Mouse (Mus musculus): ENCODE data around the gene Tnfaip1. TPM values are rescaled to one million over a fixed set of nuclear protein-coding genes. Genes with fewer than 3 reads are reported as not detected.

The Tnfaip1 gene
- 6.4 and 8.4 TPM in 2 replicates for total RNA-seq (2023)

GRCm38 (mm10) chr11:78536080-78536689, at the start of gene Tnfaip1, which contains the start of gene Ift20:
TSS of gene Tnfaip1 (minus strand) at chr11:78536332.
TSS of gene Ift20 (plus strand) at chr11:78536361.

GRCm38 (mm10) chr11:78550168-78551058, 14.3 kb upstream of the Tnfaip1 start, which contains the start of gene Tmem97:
TSS of gene Tmem97 (minus strand) at chr11:78550777.

GRCm38 (mm10) chr11:78512025-78512957, 23.8 kb downstream of the Tnfaip1 start, which contains the start of the genes Tmem199 and Poldip2:
TSS of gene Tmem199 (minus strand) at chr11:78512172.
TSS of gene Poldip2 (plus strand) at chr11:78512193.

GRCm38 (mm10) chr11:78502909-78503650, 33.1 kb downstream of the Tnfaip1 start, which contains the start of gene Sebox:
TSS of gene Sebox (plus strand) at chr11:78503447.

GRCm38 (mm10) chr11:78499004-78499403, 37.1 kb downstream of the Tnfaip1 start, which contains the start of gene Vtn:
TSS of gene Vtn (plus strand) at chr11:78499091.

GRCm38 (mm10) chr11:78497544-78498522, 38.3 kb downstream of the Tnfaip1 start, which contains the start of gene Sarm1:
TSS of gene Sarm1 (minus strand) at chr11:78497754.

Other genes starting within 250 kb of the Tnfaip1 start
- not detected in 2 replicates for gene BC030499, start 245.5 kb downstream of the Tnfaip1 start, total RNA-seq (2023)
- gene Spag5, start 234.8 kb downstream of the Tnfaip1 start, total RNA-seq (2023): 61.2 and 103 TPM in 2 replicates
- gene Aldoc, start 213.4 kb downstream of the Tnfaip1 start, total RNA-seq (2023): 2.1 and 2.5 TPM in 2 replicates
- gene Pigs, start 207.9 kb downstream of the Tnfaip1 start, total RNA-seq (2023): 34.3 and 40.8 TPM in 2 replicates
- gene Unc119, start 192.8 kb downstream of the Tnfaip1 start, total RNA-seq (2023): 115 and 123 TPM in 2 replicates
- not detected in 2 replicates for gene Foxn1, start 149.8 kb downstream of the Tnfaip1 start, total RNA-seq (2023)
- not detected in 2 replicates for gene Slc13a2, start 114.1 kb downstream of the Tnfaip1 start, total RNA-seq (2023)
- gene Slc46a1, start 70.6 kb downstream of the Tnfaip1 start, total RNA-seq (2023): 0.47 and 0.86 TPM in 2 replicates
- 0.09 and 0.60 TPM in 2 replicates for gene Sarm1, start 38.6 kb downstream of the Tnfaip1 start, total RNA-seq (2023)
- gene Vtn, start 37.2 kb downstream of the Tnfaip1 start, total RNA-seq (2023): not detected in 2 replicates
- not detected in 2 replicates for gene Sebox, start 32.9 kb downstream of the Tnfaip1 start, total RNA-seq (2023)
- 12.7 and 18.9 TPM in 2 replicates for gene Tmem199, start 24.2 kb downstream of the Tnfaip1 start, total RNA-seq (2023)
- 14.5 and 18.5 TPM in 2 replicates for gene Poldip2, start 24.1 kb downstream of the Tnfaip1 start, total RNA-seq (2023)
- gene Ift20, start within 50 bp of the Tnfaip1 start, total RNA-seq (2023): 24.9 and 28.1 TPM in 2 replicates
- 7.9 and 9.4 TPM in 2 replicates for gene Tmem97, start 14.4 kb upstream of the Tnfaip1 start, total RNA-seq (2023)
- 13.5 and 17.3 TPM in 2 replicates for gene Nlk, start 161.0 kb upstream of the Tnfaip1 start, total RNA-seq (2023)
- gene Ccnq, start 215.4 kb upstream of the Tnfaip1 start, total RNA-seq (2023): 2.3 and 5.2 TPM in 2 replicates

All from neutrophil, adult 65 days (primary cell).